Mouse (Mus musculus) kidney, postnatal 0 days (tissue): ENCODE results near the gene Cdh22. TPM values are rescaled to one million over a fixed set of nuclear protein-coding genes. Genes with fewer than 3 reads are reported as not detected.

Source experiments
- ATAC-seq: fragments of 200-750 bp; cut with Nextera tagmentation; replicated peaks from 2 replicates; pipeline ENCODE4 v1.8.0; 2017; ENCODE audit warnings: low read depth, moderate number of reproducible peaks, moderate TSS enrichment, moderate library complexity; ENCODE audit not compliant: low FRiP score
- DNase-seq: peaks from one replicate; pipeline ENCODE4 v3.0.0-alpha.2; 2016; ENCODE audit warnings: low spot score
- H3K27ac ChIP-seq: fragments of 300-500 bp; sonication (generic); 2 replicates; pipeline ENCODE4 v1.5.1; 2014; ENCODE audit warnings: mild to moderate bottlenecking
- H3K27me3 ChIP-seq: fragments of 300-500 bp; sonication (generic); 2 replicates; pipeline ENCODE4 v1.6.1; 2014; ENCODE audit warnings: low read length, mixed read lengths; ENCODE audit not compliant: insufficient read depth
- H3K36me3 ChIP-seq: fragments of 300-500 bp; sonication (generic); 2 replicates; pipeline ENCODE4 v1.6.1; 2014; ENCODE audit warnings: low read length, mixed read lengths; ENCODE audit not compliant: insufficient read depth
- H3K4me1 ChIP-seq: fragments of 300-500 bp; sonication (generic); replicated peaks from 2 replicates; pipeline ENCODE4 v1.6.1; 2014; ENCODE audit warnings: antibody characterized with exemption, low read length, mixed read lengths; ENCODE audit not compliant: insufficient read depth
- H3K4me2 ChIP-seq: fragments of 300-500 bp; sonication (generic); 2 replicates; pipeline ENCODE4 v1.6.1; 2014; ENCODE audit warnings: mild to moderate bottlenecking, low read length, moderate library complexity, mixed read lengths
- H3K4me3 ChIP-seq: fragments of 300-500 bp; sonication (generic); replicated peaks from 2 replicates; pipeline ENCODE4 v1.5.1; 2014; ENCODE audit warnings: low read depth, low read length
- H3K9ac ChIP-seq: fragments of 300-500 bp; sonication (generic); 2 replicates; pipeline ENCODE4 v1.6.1; 2014; ENCODE audit warnings: low read depth, low read length
- H3K9me3 ChIP-seq: fragments of 300-500 bp; sonication (generic); replicated peaks from 2 replicates; pipeline ENCODE4 v1.6.1; 2016; ENCODE audit warnings: low read length, inconsistent platforms, mixed read lengths
- CTCF ChIP-seq: IDR thresholded peaks from 2 replicates; pipeline ENCODE4 v1.5.1; 2016; ENCODE audit warnings: antibody characterized with exemption, low read depth, mild to moderate bottlenecking, moderate library complexity
- WGBS: fragments of 180-500 bp; shearing (Covaris S2); extraction: QIAGEN DNeasy Blood & Tissue Kit; methylation state at CpG from one replicate; pipeline ENCODE4 v1.1.7; 2014; 5-methylcytosine and 5-hydroxymethylcytosine counted together
- polyA plus RNA-seq: library from polyadenylated mRNA; unstranded; fragments of >200 nt; fragmentation: Nextera tagmentation; extraction: Ambion mirVana; gene quantifications from 2 replicates; pipeline ENCODE4 v1.2.1, GENCODE M21; 2015

Gene Cdh22
- polyA plus RNA-seq, 1 experiment from 2014 or later = 1.6 TPM

- Histone ChIP-seq H3K4me3 (no peak overlapping the region), H3K36me3 (no peaks in the 10 kb centered on the region)
These were observed 27.8 kb upstream of the Cdh22 start for GRCm38 (mm10) chr2:165262274-165262990.

GRCm38 (mm10) chr2:165259859-165260258 is 25.2 kb upstream of the Cdh22 start:
- H3K9ac ChIP-seq = no peak overlapping the region
- H3K4me3 ChIP-seq = no peak overlapping the region
- ATAC-seq = no peak
- no peaks in the 10 kb centered on the region for H3K27me3 ChIP-seq
- no peak overlapping the region for H3K27ac ChIP-seq
- H3K9me3 ChIP-seq = no peaks in the 10 kb centered on the region
- H3K4me1 ChIP-seq = no peaks in the 10 kb centered on the region
- H3K36me3 ChIP-seq = no peaks in the 10 kb centered on the region
- TF ChIP-seq CTCF = no peak
- DNase-seq = no peak
- H3K4me2 ChIP-seq = no peak overlapping the region
- 51% methylated on average over 8 of the region's 8 CpGs for WGBS

More at GRCm38 (mm10) chr2:165262274-165262990, 27.8 kb upstream of the Cdh22 start:
- Histone ChIP-seq H3K27ac (no peak overlapping the region), H3K4me2 (no peak overlapping the region), H3K27me3 (no peaks in the 10 kb centered on the region), H3K9ac (no peak overlapping the region), H3K9me3 (no peaks in the 10 kb centered on the region), H3K4me1 (no peaks in the 10 kb centered on the region)
- ATAC-seq = no peak
- TF ChIP-seq CTCF = no peak
- 58% methylated on average over 18 of the region's 18 CpGs for WGBS
- no peak for DNase-seq

GRCm38 (mm10) chr2:165258321-165258720 is 23.7 kb upstream of the Cdh22 start:
- Histone ChIP-seq H3K36me3 (no peaks in the 10 kb centered on the region), H3K4me2 (no peak overlapping the region), H3K27ac (no peak overlapping the region), H3K4me1 (no peaks in the 10 kb centered on the region), H3K4me3 (no peak overlapping the region), H3K9me3 (no peaks in the 10 kb centered on the region), H3K9ac (no peak overlapping the region), H3K27me3 (0 out of 2 replicates have a peak, but pooled peaks cover 1% of the 10 kb centered on the region)
- no peak for DNase-seq
- ATAC-seq = no peak
- WGBS = 76% methylated on average over 6 of the region's 6 CpGs
- no peak for TF ChIP-seq CTCF

GRCm38 (mm10) chr2:165257151-165257834 is 22.6 kb upstream of the Cdh22 start:
- Histone ChIP-seq H3K4me1 (no peaks in the 10 kb centered on the region), H3K9me3 (no peaks in the 10 kb centered on the region), H3K27ac (no peak overlapping the region), H3K9ac (no peak overlapping the region), H3K27me3 (peaks cover 11% of the 10 kb centered on the region; the same call in 1 of the 2 replicates), H3K4me3 (no peak overlapping the region), H3K36me3 (no peaks in the 10 kb centered on the region), H3K4me2 (no peak overlapping the region)
- 58% methylated on average over 11 of the region's 11 CpGs for WGBS
- ATAC-seq = no peak
- TF ChIP-seq CTCF = no peak
- DNase-seq = no peak

GRCm38 (mm10) chr2:165256213-165256612 is 21.6 kb upstream of the Cdh22 start:
- H3K27ac ChIP-seq = no peak overlapping the region
- H3K9ac ChIP-seq = no peak overlapping the region
- 69% methylated on average over 10 of the region's 10 CpGs for WGBS
- no peaks in the 10 kb centered on the region for H3K4me1 ChIP-seq
- DNase-seq = no peak
- H3K9me3 ChIP-seq = no peaks in the 10 kb centered on the region
- H3K4me3 ChIP-seq = no peak overlapping the region
- no peak for ATAC-seq
- no peaks in the 10 kb centered on the region for H3K36me3 ChIP-seq
- no peak overlapping the region for H3K4me2 ChIP-seq
- peaks cover 13% of the 10 kb centered on the region; the same call in 1 of the 2 replicates for H3K27me3 ChIP-seq
- TF ChIP-seq CTCF = no peak

- Histone ChIP-seq H3K4me1 (no peaks in the 10 kb centered on the region), H3K9ac (no peak overlapping the region), H3K4me2 (no peak overlapping the region), H3K27me3 (peaks cover 13% of the 10 kb centered on the region; the same call in 1 of the 2 replicates), H3K9me3 (no peaks in the 10 kb centered on the region), H3K36me3 (no peaks in the 10 kb centered on the region), H3K4me3 (no peak overlapping the region), H3K27ac (no peak overlapping the region)
- DNase-seq (no peak), ATAC-seq (no peak)
- WGBS = 21% methylated on average over 10 of the region's 10 CpGs
- no peak for TF ChIP-seq CTCF
These were observed 19.2 kb upstream of the Cdh22 start for GRCm38 (mm10) chr2:165253867-165254266.
